ENCODE assay signal across 7 mouse cellular contexts in genomic region chr11:114447461-114447847, GRCm38 (mm10).
DNase-seq lines count a peak whose midpoint lies in the region; ATAC-seq and TF ChIP-seq lines count a peak whose summit lies in the region.

No protein-coding gene starts in this region.

- WGBS in hindbrain, embryonic 15.5 days, result 94% methylated on average over 5 of the region's 5 CpGs
- WGBS in hindbrain, postnatal 0 days, result 91% methylated on average over 5 of the region's 5 CpGs
- 89% methylated on average over 5 of the region's 5 CpGs for WGBS in embryonic facial prominence, embryonic 10.5 days
- 88% methylated on average over 5 of the region's 5 CpGs for WGBS in embryonic facial prominence, embryonic 13.5 days
- WGBS in liver, embryonic 13.5 days (ENCODE audit: insufficient replicate concordance), result 67% methylated on average over 5 of the region's 5 CpGs

- no peak overlapping the region for H3K4me2 ChIP-seq in hindbrain, embryonic 15.5 days
- H3K4me2 ChIP-seq in hindbrain, postnatal 0 days (ENCODE audit: low read depth, low read length), result no peak overlapping the region
- H3K4me2 ChIP-seq in embryonic facial prominence, embryonic 13.5 days, result peak overlapping the region; percentile 60
- peak overlapping the region; percentile 72 for H3K4me2 ChIP-seq in liver, embryonic 13.5 days

- 0 out of 2 replicates have a peak, but pooled peaks cover 3% of the 10 kb centered on the region for H3K27me3 ChIP-seq in hindbrain, embryonic 15.5 days
- no peaks in the 10 kb centered on the region for H3K27me3 ChIP-seq in hindbrain, postnatal 0 days (ENCODE audit: insufficient read depth, low read length)
- H3K27me3 ChIP-seq in embryonic facial prominence, embryonic 10.5 days (replicated peaks; ENCODE audit: low read depth, poor library complexity, severe bottlenecking), result peaks cover 29% of the 10 kb centered on the region
- 0 out of 2 replicates have a peak, but pooled peaks cover 5% of the 10 kb centered on the region for H3K27me3 ChIP-seq in embryonic facial prominence, embryonic 13.5 days
- no peaks in the 10 kb centered on the region for H3K27me3 ChIP-seq in liver, embryonic 13.5 days

- no peak for ATAC-seq in hindbrain, embryonic 15.5 days (ENCODE audit: low FRiP score, low read depth)
- no peak for ATAC-seq in hindbrain, postnatal 0 days
- no peak for ATAC-seq in embryonic facial prominence, embryonic 13.5 days (ENCODE audit: insufficient number of reproducible peaks, insufficient read depth, low FRiP score, low TSS enrichment, low read depth)
- no peak for ATAC-seq in liver, embryonic 13.5 days (ENCODE audit: low read depth)
- ATAC-seq in inflammation-experienced regulatory T-cells, adult 6 months, result no peak

- TF ChIP-seq CTCF in hindbrain, postnatal 0 days (IDR thresholded peaks at IDR 0.05; ENCODE audit: low read depth), result no peak

- 0 out of 2 replicates have a peak overlapping the region, but pooled peaks have one; percentile 9 for H3K27ac ChIP-seq in hindbrain, embryonic 15.5 days (replicated peaks)
- no peak overlapping the region for H3K27ac ChIP-seq in hindbrain, postnatal 0 days
- H3K27ac ChIP-seq in embryonic facial prominence, embryonic 10.5 days (replicated peaks), result no peak overlapping the region
- H3K27ac ChIP-seq in embryonic facial prominence, embryonic 13.5 days, result no peak overlapping the region
- peak overlapping the region; percentile 72 for H3K27ac ChIP-seq in liver, embryonic 13.5 days

- no peak for DNase-seq in hindbrain, postnatal 0 days (ENCODE audit: low spot score)
- DNase-seq in embryonic facial prominence, embryonic 10.5 days (ENCODE audit: low spot score), result no peak
- no peak for DNase-seq in liver, embryonic 13.5 days
- no peak for DNase-seq in urinary bladder, postnatal 36 days (ENCODE audit: low spot score in 2 of 2)

- no peak overlapping the region for H3K4me3 ChIP-seq in hindbrain, embryonic 15.5 days
- H3K4me3 ChIP-seq in hindbrain, postnatal 0 days (ENCODE audit: low read length), result no peak overlapping the region
- peak overlapping the region; percentile 53; the same call in 1 of the 2 replicates for H3K4me3 ChIP-seq in embryonic facial prominence, embryonic 10.5 days
- no peak overlapping the region for H3K4me3 ChIP-seq in embryonic facial prominence, embryonic 13.5 days
- peak overlapping the region; percentile 52; the same call in 1 of the 2 replicates for H3K4me3 ChIP-seq in liver, embryonic 13.5 days (replicated peaks)

- H3K4me1 ChIP-seq in hindbrain, embryonic 15.5 days (replicated peaks), result peaks cover 45% of the 10 kb centered on the region
- peaks cover 16% of the 10 kb centered on the region for H3K4me1 ChIP-seq in hindbrain, postnatal 0 days (ENCODE audit: insufficient read depth, low read length)
- H3K4me1 ChIP-seq in embryonic facial prominence, embryonic 10.5 days, result peaks cover 39% of the 10 kb centered on the region
- H3K4me1 ChIP-seq in embryonic facial prominence, embryonic 13.5 days, result peaks cover 42% of the 10 kb centered on the region
- H3K4me1 ChIP-seq in liver, embryonic 13.5 days (replicated peaks), result peaks cover 30% of the 10 kb centered on the region

- no peaks in the 10 kb centered on the region for H3K9me3 ChIP-seq in hindbrain, embryonic 15.5 days
- H3K9me3 ChIP-seq in hindbrain, postnatal 0 days (ENCODE audit: low read length), result no peaks in the 10 kb centered on the region
- no peaks in the 10 kb centered on the region for H3K9me3 ChIP-seq in embryonic facial prominence, embryonic 10.5 days
- no peaks in the 10 kb centered on the region for H3K9me3 ChIP-seq in embryonic facial prominence, embryonic 13.5 days
- H3K9me3 ChIP-seq in liver, embryonic 13.5 days (replicated peaks), result no peaks in the 10 kb centered on the region

- H3K36me3 ChIP-seq in hindbrain, embryonic 15.5 days, result no peaks in the 10 kb centered on the region
- H3K36me3 ChIP-seq in hindbrain, postnatal 0 days (ENCODE audit: insufficient read depth, low read length), result no peaks in the 10 kb centered on the region
- no peaks in the 10 kb centered on the region for H3K36me3 ChIP-seq in embryonic facial prominence, embryonic 10.5 days (replicated peaks)
- H3K36me3 ChIP-seq in embryonic facial prominence, embryonic 13.5 days, result no peaks in the 10 kb centered on the region
- H3K36me3 ChIP-seq in liver, embryonic 13.5 days, result no peaks in the 10 kb centered on the region

- no peak overlapping the region for H3K9ac ChIP-seq in hindbrain, embryonic 15.5 days
- H3K9ac ChIP-seq in hindbrain, postnatal 0 days (replicated peaks; ENCODE audit: low read length), result no peak overlapping the region
- H3K9ac ChIP-seq in embryonic facial prominence, embryonic 13.5 days, result no peak overlapping the region; the same call in 1 of the 2 replicates
- no peak overlapping the region for H3K9ac ChIP-seq in liver, embryonic 13.5 days

Comparison
In these comparisons a context has a peak if more than half of its experiments do, and no peak if none do; other contexts are left out.
1. H3K27ac ChIP-seq: peak in hindbrain, embryonic 15.5 days (single experiment) and liver, embryonic 13.5 days (single experiment); none in hindbrain, postnatal 0 days (single experiment), embryonic facial prominence, embryonic 10.5 days (single experiment) and embryonic facial prominence, embryonic 13.5 days (single experiment).
2. H3K4me3 ChIP-seq: peak in embryonic facial prominence, embryonic 10.5 days (single experiment) and liver, embryonic 13.5 days (single experiment); none in hindbrain, embryonic 15.5 days (single experiment), hindbrain, postnatal 0 days (single experiment) and embryonic facial prominence, embryonic 13.5 days (single experiment).
3. H3K4me2 ChIP-seq: peak in embryonic facial prominence, embryonic 13.5 days (single experiment) and liver, embryonic 13.5 days (single experiment); none in hindbrain, embryonic 15.5 days (single experiment) and hindbrain, postnatal 0 days (single experiment).